Mouse (Mus musculus) MEL (cell line): ENCODE data around the gene Arl3.

Experiments used
- CTCF ChIP-seq, 3 experiments: IDR thresholded peaks in 2 of 3; conservative IDR thresholded peaks in 1 of 3; 2 replicates each; pipeline ENCODE4 v1.5.1; 2011 to 2012; ENCODE audit warnings: low read length in 3 of 3, low read depth in 2 of 3, mild to moderate bottlenecking in 2 of 3, improper control_type of control experiment in 1 of 3, inconsistent platforms in 1 of 3, mixed read lengths in 1 of 3, moderate library complexity in 1 of 3; ENCODE audit not compliant: control insufficient read depth in 1 of 3, insufficient read depth in 1 of 3, poor library complexity in 1 of 3, severe bottlenecking in 1 of 3
- HCFC1 ChIP-seq: IDR thresholded peaks from 2 replicates; pipeline ENCODE4 v1.6.1; 2012; ENCODE audit warnings: low read depth, mild to moderate bottlenecking, inconsistent platforms, low read length, improper control_type of control experiment, moderate library complexity
- MYC ChIP-seq: IDR thresholded peaks from 2 replicates; pipeline ENCODE4 v1.6.1; 2011; ENCODE audit warnings: low read depth, mild to moderate bottlenecking, low read length, improper control_type of control experiment, moderate library complexity
- POLR2A ChIP-seq, 2 experiments: IDR thresholded peaks; 2 replicates each; pipeline ENCODE4 v1.6.1; 2011 to 2012; ENCODE audit warnings: low read length in 2 of 2, mild to moderate bottlenecking in 2 of 2, control low read depth in 1 of 2, improper control_type of control experiment in 1 of 2, low read depth in 1 of 2, moderate library complexity in 1 of 2; ENCODE audit not compliant: control insufficient read depth in 1 of 2, insufficient read depth in 1 of 2, poor library complexity in 1 of 2
- USF1 ChIP-seq: IDR thresholded peaks from 2 replicates; pipeline ENCODE4 v1.6.1; 2014; ENCODE audit warnings: low read depth, mild to moderate bottlenecking, inconsistent platforms, low read length, improper control_type of control experiment, moderate library complexity

DNA sequence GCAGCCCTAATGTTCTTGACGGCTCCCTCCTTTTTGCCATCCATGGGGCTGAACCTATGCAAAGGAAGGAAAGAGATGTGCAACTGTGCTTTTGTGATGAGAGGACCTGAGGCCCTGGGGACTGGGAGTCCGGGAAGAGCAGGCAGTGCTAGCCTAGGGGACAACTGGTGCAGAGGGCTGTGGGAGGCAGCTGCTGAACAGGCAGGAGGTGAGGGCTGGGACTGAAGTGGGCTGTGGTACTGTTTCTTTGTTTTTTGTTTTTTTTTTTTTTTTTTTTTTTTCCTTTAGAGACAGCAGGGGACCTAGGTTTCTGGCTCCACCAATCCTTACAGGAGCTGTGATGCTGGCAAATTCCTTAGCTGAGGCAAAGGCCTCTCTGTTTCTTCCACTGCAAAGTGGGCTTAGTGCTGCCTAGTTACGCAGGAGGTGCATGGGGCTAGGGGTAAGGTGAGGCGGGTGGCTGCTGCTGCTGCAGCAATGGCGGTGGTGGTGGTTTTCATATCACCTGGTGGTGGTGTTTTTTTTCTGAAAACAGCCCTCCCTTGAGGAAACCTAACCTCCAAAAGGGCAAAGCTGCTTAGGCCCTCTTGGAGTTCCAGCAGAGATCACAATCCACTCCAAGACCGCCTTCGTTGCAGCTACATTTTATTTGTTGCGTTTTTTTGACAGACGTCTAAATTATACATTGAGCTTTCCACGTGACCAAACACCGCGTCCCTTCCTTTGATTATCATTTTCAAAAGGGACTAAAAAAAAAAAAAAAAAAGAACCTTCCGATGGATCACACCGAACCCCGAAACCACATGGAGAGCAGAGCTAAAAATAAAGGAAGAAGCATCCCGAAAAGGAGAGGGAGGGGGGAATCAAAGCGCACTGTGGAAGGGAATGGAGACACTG lies 45.1 kb downstream of the Arl3 start:
- no peak for TF ChIP-seq MYC
- TF ChIP-seq CTCF (IDR thresholded peaks at IDR 0.05 in 2 of 3, conservative IDR thresholded peaks at IDR 0.05 in 1 of 3; ENCODE audit: control insufficient read depth in 1 of 3, insufficient read depth in 1 of 3, low read depth in 2 of 3, low read length in 3 of 3, poor library complexity in 1 of 3, severe bottlenecking in 1 of 3) = no peak
- TF ChIP-seq POLR2A (IDR thresholded peaks at IDR 0.05; ENCODE audit: control insufficient read depth in 1 of 2, insufficient read depth in 1 of 2, low read depth in 1 of 2, low read length in 2 of 2, poor library complexity in 1 of 2) = no peak
- TF ChIP-seq HCFC1 = no peak
- TF ChIP-seq USF1 = peak; percentile 52
